Mouse (Mus musculus): ENCODE measurements around the gene Car10. TPM values are rescaled to one million over a fixed set of nuclear protein-coding genes. Genes with fewer than 3 reads are reported as not detected.
A peak's percentile ranks its signal among the peaks of the same experiment; 100 is the strongest.

Car10 gene
- polyA plus RNA-seq, 1 experiment from 2014 or later: not detected

GRCm38 (mm10) chr11:93565756-93566155 lies 467.9 kb downstream of the Car10 start:
- no peaks in the 10 kb centered on the region for H3K27me3 ChIP-seq (ENCODE audit: insufficient read depth, low read length)
- H3K9ac ChIP-seq: no peak overlapping the region
- peak; percentile 2 for DNase-seq
- H3K4me3 ChIP-seq (ENCODE audit: low read depth, low read length): no peak overlapping the region
- ATAC-seq (ENCODE audit: insufficient read depth): no peak
- no peaks in the 10 kb centered on the region for H3K9me3 ChIP-seq (ENCODE audit: low read depth, low read length)
- no peak for TF ChIP-seq CTCF (IDR thresholded peaks at IDR 0.05; ENCODE audit: low read depth)
- no peaks in the 10 kb centered on the region for H3K36me3 ChIP-seq (ENCODE audit: insufficient read depth)
- no peaks in the 10 kb centered on the region for H3K4me1 ChIP-seq (ENCODE audit: insufficient read depth)
- no peak overlapping the region for H3K4me2 ChIP-seq
- no peak overlapping the region for H3K27ac ChIP-seq (ENCODE audit: low read depth)
- 59% methylated on average over 3 of the region's 3 CpGs for WGBS

DNA sequence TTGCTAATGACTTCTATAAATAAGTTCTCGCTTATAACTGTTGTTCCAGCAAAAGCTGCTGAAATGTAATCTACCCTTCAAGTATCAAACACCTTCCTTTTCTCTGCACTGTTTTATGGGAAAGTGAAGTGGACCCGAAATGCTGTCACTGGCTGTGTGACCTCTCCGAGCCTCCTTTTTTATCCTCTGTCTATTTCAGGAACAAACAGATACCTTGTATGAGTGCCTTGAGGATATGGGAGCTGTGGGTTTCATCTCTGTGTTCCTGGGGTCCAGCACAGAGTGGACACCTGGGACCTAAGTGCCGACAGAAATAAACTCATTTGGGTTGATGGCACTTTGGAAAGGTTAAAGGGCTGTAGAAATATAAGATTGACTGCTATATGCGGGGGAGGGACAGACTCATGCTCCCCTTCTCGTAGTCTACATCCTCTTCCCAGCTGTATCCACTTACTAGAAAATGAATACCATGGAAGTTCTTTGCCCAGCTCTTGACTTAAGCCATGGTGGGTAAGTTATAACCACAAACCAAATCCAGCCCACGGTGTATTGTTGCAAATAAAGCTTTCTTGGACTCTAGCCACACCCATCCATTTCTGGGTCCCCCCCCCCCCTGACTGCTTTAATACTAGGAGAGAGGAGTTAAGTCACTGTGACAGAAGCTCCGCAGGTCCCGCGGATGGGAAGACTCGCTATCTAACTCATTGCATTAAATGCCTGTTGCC lies 474.3 kb downstream of the Car10 start:
- 69% methylated on average over 11 of the region's 11 CpGs for WGBS

GRCm38 (mm10) chr11:93577441-93577840 lies 479.6 kb downstream of the Car10 start:
- H3K4me3 ChIP-seq (ENCODE audit: low read depth, low read length): no peak overlapping the region
- no peaks in the 10 kb centered on the region for H3K4me1 ChIP-seq (ENCODE audit: insufficient read depth)
- no peaks in the 10 kb centered on the region for H3K9me3 ChIP-seq (ENCODE audit: low read depth, low read length)
- ATAC-seq (ENCODE audit: insufficient read depth) (no peak), DNase-seq (no peak)
- no peak overlapping the region for H3K9ac ChIP-seq
- H3K27me3 ChIP-seq (ENCODE audit: insufficient read depth, low read length): no peaks in the 10 kb centered on the region
- H3K4me2 ChIP-seq: no peak overlapping the region
- H3K27ac ChIP-seq (ENCODE audit: low read depth): no peak overlapping the region
- no peaks in the 10 kb centered on the region for H3K36me3 ChIP-seq (ENCODE audit: insufficient read depth)
- 84% methylated on average over 2 of the region's 2 CpGs for WGBS
- TF ChIP-seq CTCF (IDR thresholded peaks at IDR 0.05; ENCODE audit: low read depth): no peak

More for the DNA sequence above, 474.3 kb downstream of the Car10 start:
- no peak for TF ChIP-seq CTCF (IDR thresholded peaks at IDR 0.05; ENCODE audit: low read depth)
- H3K4me3 ChIP-seq (ENCODE audit: low read depth, low read length): no peak overlapping the region
- no peaks in the 10 kb centered on the region for H3K36me3 ChIP-seq (ENCODE audit: insufficient read depth)
- H3K9me3 ChIP-seq (ENCODE audit: low read depth, low read length): no peaks in the 10 kb centered on the region
- H3K4me2 ChIP-seq: no peak overlapping the region
- H3K4me1 ChIP-seq (ENCODE audit: insufficient read depth): no peaks in the 10 kb centered on the region
- ATAC-seq (ENCODE audit: insufficient read depth) (no peak), DNase-seq (no peak)
- H3K9ac ChIP-seq: no peak overlapping the region
- no peak overlapping the region for H3K27ac ChIP-seq (ENCODE audit: low read depth)
- H3K27me3 ChIP-seq (ENCODE audit: insufficient read depth, low read length): no peaks in the 10 kb centered on the region

- Histone ChIP-seq H3K4me3 (ENCODE audit: low read depth, low read length) (no peak overlapping the region), H3K36me3 (ENCODE audit: insufficient read depth) (no peaks in the 10 kb centered on the region), H3K27ac (ENCODE audit: low read depth) (no peak overlapping the region), H3K27me3 (ENCODE audit: insufficient read depth, low read length) (no peaks in the 10 kb centered on the region), H3K4me2 (no peak overlapping the region), H3K4me1 (ENCODE audit: insufficient read depth) (no peaks in the 10 kb centered on the region), H3K9me3 (ENCODE audit: low read depth, low read length) (no peaks in the 10 kb centered on the region), H3K9ac (no peak overlapping the region)
- DNase-seq (no peak), ATAC-seq (ENCODE audit: insufficient read depth) (no peak)
- WGBS: 92% methylated on average over 1 of the region's 1 CpGs
- TF ChIP-seq CTCF (IDR thresholded peaks at IDR 0.05; ENCODE audit: low read depth): no peak
These were observed 481.8 kb downstream of the Car10 start for GRCm38 (mm10) chr11:93579626-93580025.

DNA sequence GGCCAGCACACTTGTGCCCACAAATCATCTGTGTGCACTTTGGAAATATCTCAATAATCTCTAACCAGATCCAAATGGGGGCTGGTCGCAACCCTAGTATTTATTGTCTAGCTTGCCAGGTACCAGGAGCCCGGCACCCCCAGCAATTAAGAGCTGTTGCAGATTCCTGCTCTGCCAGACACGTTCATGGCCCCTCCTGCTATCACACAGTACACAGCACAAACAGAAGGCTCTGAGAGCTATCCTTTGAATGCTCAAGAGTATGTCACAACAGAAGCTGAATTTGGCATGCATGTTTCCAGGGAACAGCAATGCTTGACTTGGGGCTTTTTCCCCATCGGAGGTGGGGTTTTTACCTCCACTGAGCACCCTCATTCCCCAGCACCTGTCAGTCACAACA lies 483.5 kb downstream of the Car10 start:
- WGBS: 45% methylated on average over 4 of the region's 4 CpGs
- Histone ChIP-seq H3K4me3 (ENCODE audit: low read depth, low read length) (no peak overlapping the region), H3K36me3 (ENCODE audit: insufficient read depth) (no peaks in the 10 kb centered on the region), H3K27ac (ENCODE audit: low read depth) (no peak overlapping the region), H3K9ac (no peak overlapping the region), H3K9me3 (ENCODE audit: low read depth, low read length) (no peaks in the 10 kb centered on the region), H3K4me2 (no peak overlapping the region), H3K27me3 (ENCODE audit: insufficient read depth, low read length) (no peaks in the 10 kb centered on the region), H3K4me1 (ENCODE audit: insufficient read depth) (no peaks in the 10 kb centered on the region)
- ATAC-seq (ENCODE audit: insufficient read depth) (no peak), DNase-seq (no peak)
- TF ChIP-seq CTCF (IDR thresholded peaks at IDR 0.05; ENCODE audit: low read depth): no peak

- Histone ChIP-seq H3K9ac (no peak overlapping the region), H3K36me3 (ENCODE audit: insufficient read depth) (no peaks in the 10 kb centered on the region), H3K4me3 (ENCODE audit: low read depth, low read length) (no peak overlapping the region), H3K27ac (ENCODE audit: low read depth) (no peak overlapping the region), H3K27me3 (ENCODE audit: insufficient read depth, low read length) (no peaks in the 10 kb centered on the region), H3K4me2 (no peak overlapping the region), H3K4me1 (ENCODE audit: insufficient read depth) (no peaks in the 10 kb centered on the region), H3K9me3 (ENCODE audit: low read depth, low read length) (no peaks in the 10 kb centered on the region)
- ATAC-seq (ENCODE audit: insufficient read depth) (no peak), DNase-seq (no peak)
- WGBS: 70% methylated on average over 4 of the region's 4 CpGs
- TF ChIP-seq CTCF (IDR thresholded peaks at IDR 0.05; ENCODE audit: low read depth): no peak
These were observed 490.0 kb downstream of the Car10 start for GRCm38 (mm10) chr11:93587788-93588187.

- Histone ChIP-seq H3K4me2 (no peak overlapping the region), H3K9ac (no peak overlapping the region), H3K36me3 (ENCODE audit: insufficient read depth) (no peaks in the 10 kb centered on the region), H3K4me3 (ENCODE audit: low read depth, low read length) (no peak overlapping the region), H3K4me1 (ENCODE audit: insufficient read depth) (no peaks in the 10 kb centered on the region), H3K27ac (ENCODE audit: low read depth) (no peak overlapping the region), H3K27me3 (ENCODE audit: insufficient read depth, low read length) (no peaks in the 10 kb centered on the region), H3K9me3 (ENCODE audit: low read depth, low read length) (no peaks in the 10 kb centered on the region)
- TF ChIP-seq CTCF (IDR thresholded peaks at IDR 0.05; ENCODE audit: low read depth): no peak
- no peak for DNase-seq
- WGBS: 73% methylated on average over 3 of the region's 3 CpGs
- ATAC-seq (ENCODE audit: insufficient read depth): no peak
These were observed 492.8 kb downstream of the Car10 start for GRCm38 (mm10) chr11:93590652-93591051.
